Mouse (Mus musculus): ENCODE measurements around the gene Nemf. TPM values are rescaled to one million over a fixed set of nuclear protein-coding genes. Genes with fewer than 3 reads are reported as not detected.

The Nemf gene
- polyA plus RNA-seq, 1 experiment from 2014 or later = 94.4 TPM

DNA sequence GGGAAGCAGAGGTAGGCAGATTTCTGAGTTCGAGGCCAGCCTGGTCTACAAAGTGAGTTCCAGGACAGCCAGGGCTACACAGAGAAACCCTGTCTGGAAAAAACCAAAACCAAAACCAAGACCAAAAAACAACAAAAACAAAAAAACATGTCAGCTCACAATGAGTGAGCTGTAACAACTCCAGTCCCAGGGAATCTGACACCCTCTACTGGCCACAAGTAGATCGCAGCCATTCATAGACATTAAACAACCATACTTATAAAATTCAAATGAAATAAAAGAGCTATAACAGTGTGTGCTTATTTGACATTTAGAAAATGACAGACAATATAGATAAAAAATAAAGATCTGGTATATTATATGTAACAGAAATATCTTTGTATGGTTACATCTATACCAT is 23.4 kb downstream of the Nemf start:
- H3K4me2 ChIP-seq (ENCODE audit: low read length) = no peak overlapping the region
- H3K36me3 ChIP-seq (ENCODE audit: control insufficient read depth, insufficient read depth) = peaks cover 10% of the 10 kb centered on the region; the same call in 1 of the 2 replicates
- 92% methylated on average over 2 of the region's 2 CpGs for WGBS
- H3K27ac ChIP-seq (ENCODE audit: low read length) = no peak overlapping the region
- no peak overlapping the region for H3K4me3 ChIP-seq (replicated peaks; ENCODE audit: low read length)
- no peaks in the 10 kb centered on the region for H3K4me1 ChIP-seq (replicated peaks; ENCODE audit: control insufficient read depth, insufficient read depth, low read length)
- no peaks in the 10 kb centered on the region for H3K27me3 ChIP-seq (replicated peaks; ENCODE audit: control insufficient read depth, insufficient read depth, low read length)
- no peak overlapping the region for H3K9ac ChIP-seq (replicated peaks; ENCODE audit: low read depth, low read length)
- ATAC-seq = no peak
- no peaks in the 10 kb centered on the region for H3K9me3 ChIP-seq (ENCODE audit: control insufficient read depth, low read length)

- no peaks in the 10 kb centered on the region for H3K4me1 ChIP-seq (replicated peaks; ENCODE audit: control insufficient read depth, insufficient read depth, low read length)
- H3K27me3 ChIP-seq (replicated peaks; ENCODE audit: control insufficient read depth, insufficient read depth, low read length) = no peaks in the 10 kb centered on the region
- no peak overlapping the region for H3K9ac ChIP-seq (replicated peaks; ENCODE audit: low read depth, low read length)
- ATAC-seq = no peak
- WGBS = 100% methylated on average over 1 of the region's 1 CpGs
- H3K27ac ChIP-seq (ENCODE audit: low read length) = no peak overlapping the region
- no peaks in the 10 kb centered on the region for H3K9me3 ChIP-seq (ENCODE audit: control insufficient read depth, low read length)
- no peak overlapping the region for H3K4me2 ChIP-seq (ENCODE audit: low read length)
- H3K4me3 ChIP-seq (replicated peaks; ENCODE audit: low read length) = no peak overlapping the region
- H3K36me3 ChIP-seq (ENCODE audit: control insufficient read depth, insufficient read depth) = peaks cover 8% of the 10 kb centered on the region
Observed at GRCm38 (mm10) chr12:69332147-69332546, 24.8 kb downstream of the Nemf start.

DNA sequence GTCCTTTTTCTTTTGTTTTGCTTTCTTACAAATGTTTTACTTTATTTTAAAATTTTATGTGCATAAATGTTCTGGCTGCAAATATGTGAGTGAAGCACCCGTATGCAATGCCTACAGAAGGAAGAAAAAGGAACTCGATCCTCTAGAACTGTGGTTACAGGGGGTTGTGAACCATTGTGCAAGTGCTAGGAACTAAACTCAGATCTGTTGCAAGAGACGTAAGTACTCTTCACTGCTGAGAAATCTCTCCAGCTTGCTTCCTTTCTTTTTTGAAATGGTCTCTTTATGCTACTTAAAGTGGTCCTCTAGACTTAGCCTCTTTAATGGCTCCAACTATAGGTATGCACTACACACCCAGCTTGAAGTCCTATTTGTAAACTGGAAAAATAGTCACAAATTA is 25.8 kb downstream of the Nemf start:
- ATAC-seq = no peak
- Histone ChIP-seq H3K4me1 (replicated peaks; ENCODE audit: control insufficient read depth, insufficient read depth, low read length) (no peaks in the 10 kb centered on the region), H3K36me3 (ENCODE audit: control insufficient read depth, insufficient read depth) (peaks cover 11% of the 10 kb centered on the region), H3K4me3 (replicated peaks; ENCODE audit: low read length) (no peak overlapping the region), H3K9me3 (ENCODE audit: control insufficient read depth, low read length) (no peaks in the 10 kb centered on the region), H3K9ac (replicated peaks; ENCODE audit: low read depth, low read length) (no peak overlapping the region), H3K4me2 (ENCODE audit: low read length) (no peak overlapping the region), H3K27me3 (replicated peaks; ENCODE audit: control insufficient read depth, insufficient read depth, low read length) (no peaks in the 10 kb centered on the region), H3K27ac (ENCODE audit: low read length) (no peak overlapping the region)
- WGBS = 95% methylated on average over 3 of the region's 3 CpGs

- no peak for ATAC-seq
- H3K4me2 ChIP-seq (ENCODE audit: low read length) = no peak overlapping the region
- no peak overlapping the region for H3K9ac ChIP-seq (replicated peaks; ENCODE audit: low read depth, low read length)
- no peaks in the 10 kb centered on the region for H3K4me1 ChIP-seq (replicated peaks; ENCODE audit: control insufficient read depth, insufficient read depth, low read length)
- peaks cover 33% of the 10 kb centered on the region for H3K36me3 ChIP-seq (ENCODE audit: control insufficient read depth, insufficient read depth)
- no peak overlapping the region for H3K27ac ChIP-seq (ENCODE audit: low read length)
- H3K27me3 ChIP-seq (replicated peaks; ENCODE audit: control insufficient read depth, insufficient read depth, low read length) = no peaks in the 10 kb centered on the region
- no peaks in the 10 kb centered on the region for H3K9me3 ChIP-seq (ENCODE audit: control insufficient read depth, low read length)
- H3K4me3 ChIP-seq (replicated peaks; ENCODE audit: low read length) = no peak overlapping the region
Observed at GRCm38 (mm10) chr12:69318431-69318830, 38.5 kb downstream of the Nemf start.

- Histone ChIP-seq H3K4me3 (replicated peaks; ENCODE audit: low read length) (no peak overlapping the region), H3K4me1 (replicated peaks; ENCODE audit: control insufficient read depth, insufficient read depth, low read length) (no peaks in the 10 kb centered on the region), H3K4me2 (ENCODE audit: low read length) (no peak overlapping the region), H3K9me3 (ENCODE audit: control insufficient read depth, low read length) (no peaks in the 10 kb centered on the region), H3K27me3 (replicated peaks; ENCODE audit: control insufficient read depth, insufficient read depth, low read length) (no peaks in the 10 kb centered on the region), H3K9ac (replicated peaks; ENCODE audit: low read depth, low read length) (no peak overlapping the region), H3K36me3 (ENCODE audit: control insufficient read depth, insufficient read depth) (peaks cover 71% of the 10 kb centered on the region), H3K27ac (ENCODE audit: low read length) (no peak overlapping the region)
- over 99% methylated on average over 4 of the region's 4 CpGs for WGBS
- no peak for ATAC-seq
Observed at GRCm38 (mm10) chr12:69309659-69310058, 47.3 kb downstream of the Nemf start.

GRCm38 (mm10) chr12:69306333-69306732 is 50.6 kb downstream of the Nemf start:
- no peak for ATAC-seq
- no peaks in the 10 kb centered on the region for H3K9me3 ChIP-seq (ENCODE audit: control insufficient read depth, low read length)
- H3K27ac ChIP-seq (ENCODE audit: low read length) = no peak overlapping the region
- H3K9ac ChIP-seq (replicated peaks; ENCODE audit: low read depth, low read length) = no peak overlapping the region
- peaks cover 86% of the 10 kb centered on the region for H3K36me3 ChIP-seq (ENCODE audit: control insufficient read depth, insufficient read depth)
- H3K4me1 ChIP-seq (replicated peaks; ENCODE audit: control insufficient read depth, insufficient read depth, low read length) = no peaks in the 10 kb centered on the region
- H3K4me3 ChIP-seq (replicated peaks; ENCODE audit: low read length) = no peak overlapping the region
- 94% methylated on average over 7 of the region's 7 CpGs for WGBS
- no peaks in the 10 kb centered on the region for H3K27me3 ChIP-seq (replicated peaks; ENCODE audit: control insufficient read depth, insufficient read depth, low read length)
- H3K4me2 ChIP-seq (ENCODE audit: low read length) = no peak overlapping the region

GRCm38 (mm10) chr12:69304051-69304450 is 52.9 kb downstream of the Nemf start:
- H3K27ac ChIP-seq (ENCODE audit: low read length) = no peak overlapping the region
- WGBS = 93% methylated on average over 2 of the region's 2 CpGs
- H3K4me1 ChIP-seq (replicated peaks; ENCODE audit: control insufficient read depth, insufficient read depth, low read length) = peaks cover 7% of the 10 kb centered on the region
- H3K4me3 ChIP-seq (replicated peaks; ENCODE audit: low read length) = no peak overlapping the region
- ATAC-seq = no peak
- no peaks in the 10 kb centered on the region for H3K27me3 ChIP-seq (replicated peaks; ENCODE audit: control insufficient read depth, insufficient read depth, low read length)
- H3K9ac ChIP-seq (replicated peaks; ENCODE audit: low read depth, low read length) = no peak overlapping the region
- no peak overlapping the region for H3K4me2 ChIP-seq (ENCODE audit: low read length)
- peaks cover 67% of the 10 kb centered on the region for H3K36me3 ChIP-seq (ENCODE audit: control insufficient read depth, insufficient read depth)
- H3K9me3 ChIP-seq (ENCODE audit: control insufficient read depth, low read length) = no peaks in the 10 kb centered on the region

DNA sequence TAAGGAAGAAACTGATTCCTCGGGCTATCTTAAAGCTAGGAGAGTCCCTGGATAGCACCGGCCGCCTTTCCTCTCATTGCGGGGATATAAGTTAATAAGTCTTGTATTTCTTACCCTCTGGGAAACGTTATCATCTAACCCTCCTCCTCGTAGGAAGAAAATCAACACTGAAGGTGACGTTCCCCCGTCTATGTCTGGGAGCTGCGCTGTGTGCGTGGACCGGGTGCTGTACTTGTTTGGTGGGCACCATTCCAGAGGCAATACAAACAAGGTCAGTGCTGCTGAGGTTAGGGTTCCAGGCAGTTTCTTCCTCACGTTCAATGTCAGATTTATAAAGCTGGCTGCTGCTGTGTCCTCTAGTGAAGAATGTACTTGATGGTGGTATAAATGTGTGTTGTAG is 54.8 kb downstream of the Nemf start:
- Histone ChIP-seq H3K4me2 (ENCODE audit: low read length) (no peak overlapping the region), H3K4me1 (replicated peaks; ENCODE audit: control insufficient read depth, insufficient read depth, low read length) (peaks cover 20% of the 10 kb centered on the region), H3K36me3 (ENCODE audit: control insufficient read depth, insufficient read depth) (peaks cover 50% of the 10 kb centered on the region), H3K4me3 (replicated peaks; ENCODE audit: low read length) (no peak overlapping the region), H3K9ac (replicated peaks; ENCODE audit: low read depth, low read length) (no peak overlapping the region), H3K27me3 (replicated peaks; ENCODE audit: control insufficient read depth, insufficient read depth, low read length) (no peaks in the 10 kb centered on the region), H3K9me3 (ENCODE audit: control insufficient read depth, low read length) (no peaks in the 10 kb centered on the region), H3K27ac (ENCODE audit: low read length) (no peak overlapping the region)
- no peak for ATAC-seq
- WGBS = 97% methylated on average over 12 of the region's 12 CpGs

DNA sequence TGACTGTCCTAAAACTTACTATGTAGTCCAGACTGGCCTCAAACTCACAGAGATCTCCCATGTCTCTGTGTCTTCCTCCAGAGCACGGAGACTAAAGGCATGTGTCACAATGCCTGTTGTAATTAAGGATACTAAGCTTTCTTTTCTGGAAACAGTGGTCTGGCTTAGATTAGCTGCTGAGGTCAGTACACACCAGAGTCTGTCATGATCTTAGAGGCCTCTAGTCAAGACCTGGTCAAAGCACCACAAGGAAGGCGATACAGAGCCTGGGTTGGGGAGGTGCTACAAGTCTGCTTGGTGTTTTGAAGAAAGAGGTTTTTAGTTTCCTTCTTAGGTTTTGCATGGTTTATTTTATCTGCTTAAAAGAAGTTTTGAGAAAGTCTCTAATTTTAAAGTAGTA is 56.6 kb downstream of the Nemf start:
- H3K9me3 ChIP-seq (ENCODE audit: control insufficient read depth, low read length) = no peaks in the 10 kb centered on the region
- no peaks in the 10 kb centered on the region for H3K27me3 ChIP-seq (replicated peaks; ENCODE audit: control insufficient read depth, insufficient read depth, low read length)
- H3K36me3 ChIP-seq (ENCODE audit: control insufficient read depth, insufficient read depth) = peaks cover 35% of the 10 kb centered on the region
- H3K4me2 ChIP-seq (ENCODE audit: low read length) = no peak overlapping the region
- H3K9ac ChIP-seq (replicated peaks; ENCODE audit: low read depth, low read length) = no peak overlapping the region
- no peak overlapping the region for H3K4me3 ChIP-seq (replicated peaks; ENCODE audit: low read length)
- whole genome bisulfite sequencing = 79% methylated on average over 2 of the region's 2 CpGs
- ATAC-seq = no peak
- H3K27ac ChIP-seq (ENCODE audit: low read length) = no peak overlapping the region
- peaks cover 26% of the 10 kb centered on the region for H3K4me1 ChIP-seq (replicated peaks; ENCODE audit: control insufficient read depth, insufficient read depth, low read length)

GRCm38 (mm10) chr12:69299831-69300230 is 57.1 kb downstream of the Nemf start:
- no peak overlapping the region for H3K4me3 ChIP-seq (replicated peaks; ENCODE audit: low read length)
- 90% methylated on average over 3 of the region's 3 CpGs for WGBS

More at GRCm38 (mm10) chr12:69299831-69300230, 57.1 kb downstream of the Nemf start:
- Histone ChIP-seq H3K9ac (replicated peaks; ENCODE audit: low read depth, low read length) (no peak overlapping the region), H3K4me1 (replicated peaks; ENCODE audit: control insufficient read depth, insufficient read depth, low read length) (peaks cover 26% of the 10 kb centered on the region), H3K9me3 (ENCODE audit: control insufficient read depth, low read length) (no peaks in the 10 kb centered on the region), H3K27ac (ENCODE audit: low read length) (no peak overlapping the region), H3K4me2 (ENCODE audit: low read length) (no peak overlapping the region), H3K27me3 (replicated peaks; ENCODE audit: control insufficient read depth, insufficient read depth, low read length) (no peaks in the 10 kb centered on the region), H3K36me3 (ENCODE audit: control insufficient read depth, insufficient read depth) (peaks cover 30% of the 10 kb centered on the region)
- no peak for ATAC-seq

All from forebrain, embryonic 16.5 days (tissue).